In genomic region chr5:74260378-74260809, GRCm38 (mm10) we compare ENCODE assay signal across 8 mouse cellular contexts.
A peak's percentile ranks its signal among the peaks of the same experiment; 100 is the strongest.
DNase-seq lines count a peak whose midpoint lies in the region; ATAC-seq and TF ChIP-seq lines count a peak whose summit lies in the region.

No protein-coding gene starts in this region.

- no peaks in the 10 kb centered on the region for H3K36me3 ChIP-seq in spleen, adult 2 months (ENCODE audit: control insufficient read depth, insufficient read depth, low read length)
- no peaks in the 10 kb centered on the region for H3K36me3 ChIP-seq in forebrain, embryonic 16.5 days (ENCODE audit: control insufficient read depth, insufficient read depth)

- no peak for TF ChIP-seq POLR2A in spleen, adult 2 months (IDR thresholded peaks at IDR 0.05; ENCODE audit: low read depth, low read length)

- peak overlapping the region; percentile 77 for H3K27ac ChIP-seq in spleen, adult 2 months (ENCODE audit: insufficient read depth, low read length)
- no peak overlapping the region for H3K27ac ChIP-seq in forebrain, embryonic 16.5 days (ENCODE audit: low read length)
- H3K27ac ChIP-seq in left cerebral cortex, adult 2 months, result peak overlapping the region; percentile 45; the same call in 1 of the 2 replicates

- intact Hi-C loops in left cerebral cortex, adult 2 months (cut with DNase I), result loop anchor here (2.0 to 5.0 kb wide), 2 partner anchors 16 to 168 kb away; no protein-coding TSS in a partner anchor

- ATAC-seq in forebrain, embryonic 16.5 days, result peak; percentile 40; the same call in 1 of the 2 replicates
- peak; percentile 66 for ATAC-seq in megakaryocyte-erythroid progenitor cell, adult 5-6 weeks (replicated peaks; ENCODE audit: low FRiP score, low TSS enrichment, poor library complexity, severe bottlenecking)

- H3K9me3 ChIP-seq in forebrain, embryonic 16.5 days (ENCODE audit: control insufficient read depth, low read length), result no peaks in the 10 kb centered on the region

- WGBS in spleen, adult 2 months, result 23% methylated on average over 9 of the region's 9 CpGs
- 48% methylated on average over 9 of the region's 9 CpGs for WGBS in forebrain, embryonic 16.5 days

- DNase-seq in spleen, adult 2 months (ENCODE audit: low read depth in 1 of 2, low spot score in 2 of 2), result peak in 1 of 2 experiments; percentile 12
- DNase-seq in spleen, adult 18-20 months, result no peak
- DNase-seq in left cerebral cortex, adult 2 months (ENCODE audit: extremely low spot score in 1 of 2, low spot score in 2 of 2), result peak; percentile 32 to 42
- peak; percentile 79 for DNase-seq in thymus, postnatal 4 days
- no peak for DNase-seq in urinary bladder, postnatal 10 days (ENCODE audit: low spot score)
- no peak for DNase-seq in gastrocnemius, postnatal 25 days

- no peak overlapping the region for H3K4me2 ChIP-seq in forebrain, embryonic 16.5 days (ENCODE audit: low read length)

- peaks cover 7% of the 10 kb centered on the region; the same call in 1 of the 2 replicates for H3K4me1 ChIP-seq in spleen, adult 2 months (ENCODE audit: control insufficient read depth, insufficient read depth, insufficient read length)
- H3K4me1 ChIP-seq in forebrain, embryonic 16.5 days (replicated peaks; ENCODE audit: control insufficient read depth, insufficient read depth, low read length), result peaks cover 5% of the 10 kb centered on the region; the same call in 1 of the 2 replicates

- no peak for TF ChIP-seq CTCF in spleen, adult 2 months (IDR thresholded peaks at IDR 0.05; ENCODE audit: extremely low read depth, insufficient read depth, insufficient read length, insufficient replicate concordance)
- no peak; the same call in 1 of the 2 replicates for TF ChIP-seq CTCF in left cerebral cortex, adult 2 months (IDR thresholded peaks at IDR 0.05)

- H3K9ac ChIP-seq in forebrain, embryonic 16.5 days (replicated peaks; ENCODE audit: low read depth, low read length), result no peak overlapping the region

- H3K27me3 ChIP-seq in spleen, adult 2 months (ENCODE audit: control insufficient read depth, insufficient read depth, low read length), result no peaks in the 10 kb centered on the region
- no peaks in the 10 kb centered on the region for H3K27me3 ChIP-seq in forebrain, embryonic 16.5 days (replicated peaks; ENCODE audit: control insufficient read depth, insufficient read depth, low read length)

- peak overlapping the region; percentile 12; the same call in 1 of the 2 replicates for H3K4me3 ChIP-seq in spleen, adult 2 months (ENCODE audit: extremely low read depth, insufficient read depth, insufficient read length)
- no peak overlapping the region for H3K4me3 ChIP-seq in forebrain, embryonic 16.5 days (replicated peaks; ENCODE audit: low read length)
- H3K4me3 ChIP-seq in left cerebral cortex, adult 2 months, result no peak overlapping the region

Comparison
In these comparisons a context has a peak if more than half of its experiments do, and no peak if none do; other contexts are left out.
1. DNase-seq: peak in left cerebral cortex, adult 2 months (2 of 2) and thymus, postnatal 4 days (single experiment); none in spleen, adult 18-20 months (0 of 2), urinary bladder, postnatal 10 days (single experiment) and gastrocnemius, postnatal 25 days (single experiment).